Mouse (Mus musculus): ENCODE measurements around the gene Tm6sf2.

GRCm38 (mm10) chr8:70112401-70113016 lies 39.8 kb downstream of the Tm6sf2 start:
- TF ChIP-seq CTCF (IDR thresholded peaks at IDR 0.05; ENCODE audit: borderline replicate concordance, control insufficient read depth, extremely low read depth, insufficient read depth, low read length, poor library complexity): no peak
- no peak for TF ChIP-seq POLR2A (IDR thresholded peaks at IDR 0.05; ENCODE audit: control insufficient read depth, extremely low read depth, insufficient read depth, low read length, poor library complexity)
